Mouse (Mus musculus) cortical plate, adult 2 months (tissue): ENCODE data around the gene Coch. TPM values are rescaled to one million over a fixed set of nuclear protein-coding genes. Genes with fewer than 3 reads are reported as not detected.
"Not testable (repeated sequence)": the region's sequence is repeated elsewhere in the genome, so short reads cannot be mapped to it uniquely, and the experiment has no call there.

Experiments
- H3K27ac ChIP-seq: fragments of 200-500 bp; 2 replicates; pipeline ENCODE4 v1.5.1; 2012; ENCODE audit warnings: low read length, control low read depth, inconsistent platforms; ENCODE audit not compliant: insufficient read depth
- H3K4me1 ChIP-seq: fragments of 200-500 bp; 2 replicates; pipeline ENCODE4 v1.6.1; 2011; ENCODE audit warnings: low read length; ENCODE audit not compliant: control insufficient read depth, insufficient read depth
- H3K4me3 ChIP-seq: fragments of 200-500 bp; 2 replicates; pipeline ENCODE4 v1.5.1; 2011; ENCODE audit warnings: mild to moderate bottlenecking, low read length, control low read depth; ENCODE audit not compliant: insufficient read depth
- CTCF ChIP-seq: fragments of 200-500 bp; IDR thresholded peaks from 2 replicates; pipeline ENCODE4 v1.5.1; 2011; ENCODE audit warnings: mild to moderate bottlenecking, control low read depth, low read length; ENCODE audit not compliant: insufficient read depth; ENCODE audit errors: extremely low read depth
- POLR2A ChIP-seq: fragments of 200-500 bp; IDR thresholded peaks from 2 replicates; pipeline ENCODE4 v1.6.1; 2011; ENCODE audit warnings: mild to moderate bottlenecking, low read length, control low read depth; ENCODE audit not compliant: insufficient read depth; ENCODE audit errors: extremely low read depth
- polyA plus RNA-seq: library from polyadenylated mRNA; depleted of rRNA; stranded (reverse); fragments of >200 nt; gene quantifications from 2 replicates; pipeline ENCODE4 v1.2.3, GENCODE M21; 2012; rRNA removed

Coch gene
- polyA plus RNA-seq, 1 experiment: 53.3 TPM

GRCm38 (mm10) chr12:51636260-51636659 lies 43.1 kb downstream of the Coch start:
- Histone ChIP-seq H3K4me1 (no peaks in the 10 kb centered on the region; the same call in 1 of the 2 replicates), H3K4me3 (no peak overlapping the region), H3K27ac (no peak overlapping the region)
- TF ChIP-seq CTCF (no peak), POLR2A (no peak)

DNA sequence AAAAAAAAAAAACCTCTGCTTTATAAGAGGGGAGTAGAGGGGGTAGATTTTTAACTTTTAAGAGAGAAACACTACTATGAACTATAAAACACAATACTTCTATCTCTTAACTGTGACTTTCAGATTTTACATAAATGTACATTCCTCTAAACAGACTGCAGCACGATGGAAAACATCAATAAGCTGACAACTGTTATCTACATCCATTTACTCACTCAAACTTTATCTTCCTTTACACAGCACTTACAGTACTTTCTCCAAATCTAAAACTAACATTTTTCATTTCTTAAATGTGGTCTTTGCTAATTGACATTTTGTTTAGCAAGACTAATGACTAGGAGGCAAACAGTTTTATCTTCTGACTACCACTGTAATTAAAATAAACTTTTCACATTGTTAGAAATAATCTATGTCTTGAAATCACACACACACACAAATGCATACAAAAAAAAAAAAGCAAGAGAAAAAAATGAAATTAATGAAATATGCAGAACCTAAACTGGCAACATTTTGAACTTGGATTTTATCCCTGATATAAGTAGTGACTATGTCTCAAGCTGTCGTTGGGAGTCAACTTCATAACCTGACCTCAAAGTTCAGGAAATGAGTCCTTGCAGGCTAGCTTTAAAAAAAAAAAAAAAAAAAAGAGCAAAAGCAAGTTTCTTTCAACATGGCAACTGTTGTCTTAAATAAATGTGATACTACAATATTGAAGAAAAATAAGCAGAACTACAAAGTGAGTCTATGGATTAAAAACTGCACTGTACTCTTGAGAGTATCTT lies 43.7 kb downstream of the Coch start:
- no peak for TF ChIP-seq POLR2A
- H3K4me1 ChIP-seq: no peaks in the 10 kb centered on the region; the same call in 1 of the 2 replicates
- no peak overlapping the region for H3K27ac ChIP-seq
- H3K4me3 ChIP-seq: no peak overlapping the region

- Histone ChIP-seq H3K4me3 (no peak overlapping the region), H3K4me1 (no peaks in the 10 kb centered on the region; the same call in 1 of the 2 replicates), H3K27ac (no peak overlapping the region)
- TF ChIP-seq POLR2A (no peak), CTCF (no peak)
Measured at GRCm38 (mm10) chr12:51641871-51642270, 48.7 kb downstream of the Coch start.

DNA sequence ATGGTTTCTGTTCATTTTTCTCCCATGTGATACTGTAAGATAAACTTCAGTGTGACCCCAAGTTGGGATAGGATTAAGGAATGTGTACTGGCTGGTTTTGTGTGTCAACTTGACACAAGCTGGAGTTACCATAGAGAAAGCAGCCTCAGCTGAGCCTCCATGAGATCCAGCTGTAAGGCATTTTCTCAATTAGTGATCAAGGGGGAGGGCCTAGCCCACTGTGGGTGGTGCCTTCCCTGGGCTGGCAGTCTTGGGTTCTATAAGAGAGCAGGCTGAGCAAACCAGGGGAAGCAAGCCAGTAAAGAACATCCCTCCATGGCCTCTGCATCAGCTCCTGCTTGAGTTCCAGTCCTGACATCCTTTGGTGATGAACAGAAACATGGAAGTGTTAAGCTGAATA lies 56.3 kb downstream of the Coch start:
- not testable (repeated sequence) for H3K27ac ChIP-seq, H3K4me1 ChIP-seq, H3K4me3 ChIP-seq

Other genes with a start within 250 kb of the Coch start
- 7.2 and 7.5 TPM in 2 replicates for gene G2e3, start 245.3 kb upstream of the Coch start, polyA plus RNA-seq
- 24.8 and 25.8 TPM in 2 replicates for gene Scfd1, start 215.8 kb upstream of the Coch start, polyA plus RNA-seq
- gene Ap4s1, start 97.7 kb downstream of the Coch start, polyA plus RNA-seq: 52.6 and 54.1 TPM in 2 replicates
- gene Strn3, start 98.6 kb downstream of the Coch start, polyA plus RNA-seq: 56.0 and 59.0 TPM in 2 replicates
- gene Hectd1, start 236.2 kb downstream of the Coch start, polyA plus RNA-seq: 33.0 and 33.1 TPM in 2 replicates